Mouse (Mus musculus) gastrocnemius, postnatal 4 days (tissue): Measurements from ENCODE around the gene Serpind1. TPM values are rescaled to one million over a fixed set of nuclear protein-coding genes. Genes with fewer than 3 reads are reported as not detected.

Experiments used
- DNase-seq, 2 experiments: peaks; one replicate each; pipeline ENCODE4 v3.0.0; 2021 to 2022; ENCODE audit warnings: low spot score in 2 of 2, mixed read lengths in 2 of 2
- total RNA-seq, 2 experiments: library from RNA; stranded (reverse); gene quantifications; 2 replicates each; pipeline ENCODE4 v1.2.3; 2021

The Serpind1 gene
- total RNA-seq, 2 experiments from 2014 or later = 0.78 to 1.9 TPM

- no peak for DNase-seq
These were observed 14.6 kb downstream of the Serpind1 start for GRCm38 (mm10) chr16:17345813-17346155.

GRCm38 (mm10) chr16:17346766-17347165 lies 15.6 kb downstream of the Serpind1 start:
- no peak for DNase-seq

GRCm38 (mm10) chr16:17356031-17356430 lies 24.9 kb downstream of the Serpind1 start:
- DNase-seq = no peak

GRCm38 (mm10) chr16:17358787-17359186 lies 27.6 kb downstream of the Serpind1 start:
- no peak for DNase-seq

- no peak for DNase-seq
These were observed 51.1 kb downstream of the Serpind1 start for GRCm38 (mm10) chr16:17382306-17382705.

- no peak for DNase-seq
These were observed 52.6 kb downstream of the Serpind1 start for GRCm38 (mm10) chr16:17383594-17384326.

GRCm38 (mm10) chr16:17392784-17393183 lies 61.6 kb downstream of the Serpind1 start:
- no peak for DNase-seq

Other genes starting within 250 kb of the Serpind1 start
- 10 to 100 TPM; 48.2 to 56.1 TPM for gene Ppil2, start 220.1 kb upstream of the Serpind1 start, total RNA-seq
- gene 2610318N02Rik, start 206.2 kb upstream of the Serpind1 start, total RNA-seq = 1 to 10 TPM; 1.5 to 3.0 TPM
- gene Sdf2l1, start 199.0 kb upstream of the Serpind1 start, total RNA-seq = 1 to 10 TPM; 8.0 to 10.0 TPM
- 1 to 10 TPM in 1 of 2 experiments, under 1 TPM in 1; 0.61 to 1.1 TPM for gene Ydjc, start 186.8 kb upstream of the Serpind1 start, total RNA-seq
- 1 to 10 TPM in 1 of 2 experiments, under 1 TPM in 1; 0.26 to 1.6 TPM for gene Ccdc116, start 184.1 kb upstream of the Serpind1 start, total RNA-seq
- 100 to 1,000 TPM; 166 to 178 TPM for gene Ube2l3, start 128.7 kb upstream of the Serpind1 start, total RNA-seq
- gene Rimbp3, start 122.8 kb upstream of the Serpind1 start, total RNA-seq = under 1 TPM; 0.22 to 0.29 TPM
- 1 to 10 TPM; 2.7 to 3.9 TPM for gene Hic2, start 97.8 kb upstream of the Serpind1 start, total RNA-seq
- gene Tmem191c, start 55.3 kb upstream of the Serpind1 start, total RNA-seq = 1 to 10 TPM; 4.4 to 5.8 TPM
- 10 to 100 TPM; 14.3 to 15.5 TPM for gene Snap29, start 74.6 kb downstream of the Serpind1 start, total RNA-seq
- 10 to 100 TPM; 27.9 to 31.4 TPM for gene Pi4ka, start 74.9 kb downstream of the Serpind1 start, total RNA-seq
- gene Crkl, start 120.6 kb downstream of the Serpind1 start, total RNA-seq = 10 to 100 TPM; 32.4 to 33.1 TPM
- under 1 TPM; 0.54 to 0.75 TPM for gene Aifm3, start 158.2 kb downstream of the Serpind1 start, total RNA-seq
- gene Lztr1, start 177.3 kb downstream of the Serpind1 start, total RNA-seq = 10 to 100 TPM; 48.4 to 51.1 TPM
- 10 to 100 TPM; 18.7 to 22.5 TPM for gene Thap7, start 199.8 kb downstream of the Serpind1 start, total RNA-seq
- gene Lrrc74b, start 229.9 kb downstream of the Serpind1 start, total RNA-seq = 1 to 10 TPM; 2.5 to 5.0 TPM
- 1 to 10 TPM; 6.3 to 7.5 TPM for gene P2rx6, start 230.5 kb downstream of the Serpind1 start, total RNA-seq